Mouse (Mus musculus) hindbrain, embryonic 13.5 days (tissue): ENCODE measurements around the gene Itpr1. TPM values are rescaled to one million over a fixed set of nuclear protein-coding genes. Genes with fewer than 3 reads are reported as not detected.

Experiments
- ATAC-seq: fragments of 200-750 bp; cut with Nextera tagmentation; 2 replicates; pipeline ENCODE4 v1.8.0; 2017; ENCODE audit warnings: moderate TSS enrichment; ENCODE audit not compliant: low FRiP score
- H3K27ac ChIP-seq: fragments of 300-500 bp; sonication (generic); 2 replicates; pipeline ENCODE4 v1.5.1; 2015; ENCODE audit warnings: inconsistent platforms, mild to moderate bottlenecking, moderate library complexity
- H3K27me3 ChIP-seq: fragments of 300-500 bp; sonication (generic); 2 replicates; pipeline ENCODE4 v1.6.1; 2015; ENCODE audit warnings: mild to moderate bottlenecking, inconsistent platforms
- H3K36me3 ChIP-seq: fragments of 300-500 bp; sonication (generic); 2 replicates; pipeline ENCODE4 v1.6.1; 2015; ENCODE audit warnings: mild to moderate bottlenecking, inconsistent platforms
- H3K4me1 ChIP-seq: fragments of 300-500 bp; sonication (generic); replicated peaks from 2 replicates; pipeline ENCODE4 v1.6.1; 2015; ENCODE audit warnings: inconsistent platforms
- H3K4me2 ChIP-seq: fragments of 300-500 bp; sonication (generic); 2 replicates; pipeline ENCODE4 v1.6.1; 2015; ENCODE audit warnings: inconsistent platforms, mild to moderate bottlenecking, moderate library complexity
- H3K4me3 ChIP-seq: fragments of 300-500 bp; sonication (generic); 2 replicates; pipeline ENCODE4 v1.5.1; 2015; ENCODE audit warnings: mild to moderate bottlenecking, inconsistent platforms
- H3K9ac ChIP-seq: fragments of 300-500 bp; sonication (generic); 2 replicates; pipeline ENCODE4 v1.6.1; 2015; ENCODE audit warnings: mild to moderate bottlenecking, inconsistent platforms
- H3K9me3 ChIP-seq: fragments of 300-500 bp; sonication (generic); 2 replicates; pipeline ENCODE4 v1.6.1; 2016; ENCODE audit warnings: inconsistent platforms
- WGBS: fragments of 180-500 bp; shearing (Covaris S2); methylation state at CpG from one replicate; pipeline ENCODE4 v1.1.7; 2015; 5-methylcytosine and 5-hydroxymethylcytosine counted together
- polyA plus RNA-seq: library from polyadenylated mRNA; unstranded; fragments of >200 nt; fragmentation: Nextera tagmentation; extraction: Ambion mirVana; gene quantifications from 2 replicates; pipeline ENCODE4 v1.2.1, GENCODE M21; 2015

The Itpr1 gene
- polyA plus RNA-seq, 1 experiment from 2014 or later: 6.1 TPM

GRCm38 (mm10) chr6:108324464-108325025, 111.6 kb downstream of the Itpr1 start:
- no peaks in the 10 kb centered on the region for H3K27me3 ChIP-seq
- H3K4me3 ChIP-seq: no peak overlapping the region
- H3K9ac ChIP-seq: no peak overlapping the region
- H3K4me2 ChIP-seq: no peak overlapping the region
- H3K27ac ChIP-seq: no peak overlapping the region
- WGBS: 87% methylated on average over 6 of the region's 6 CpGs
- no peaks in the 10 kb centered on the region; the same call in 1 of the 2 replicates for H3K4me1 ChIP-seq
- ATAC-seq: no peak
- no peaks in the 10 kb centered on the region for H3K9me3 ChIP-seq
- H3K36me3 ChIP-seq: no peaks in the 10 kb centered on the region

DNA sequence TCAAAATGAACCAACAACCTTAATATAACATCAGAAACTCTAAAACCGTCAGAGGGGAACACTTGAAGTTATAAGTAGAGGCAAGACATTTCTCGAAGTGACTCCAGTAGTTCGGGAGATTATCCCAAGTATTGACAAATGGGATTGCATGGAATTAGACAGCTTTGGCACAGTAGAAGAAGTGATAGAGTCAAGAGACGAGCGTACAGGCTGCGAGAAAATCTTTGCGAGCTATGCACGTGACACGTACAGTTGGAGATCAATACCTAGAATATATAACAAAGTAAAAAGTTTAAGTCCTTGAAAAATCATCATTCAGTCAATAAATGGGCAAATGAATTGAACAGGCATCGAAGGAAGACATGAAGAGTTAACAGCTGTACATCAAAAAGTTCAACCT, 112.5 kb downstream of the Itpr1 start:
- H3K27me3 ChIP-seq: no peaks in the 10 kb centered on the region
- no peak overlapping the region for H3K27ac ChIP-seq
- H3K4me3 ChIP-seq: no peak overlapping the region
- 95% methylated on average over 10 of the region's 10 CpGs for WGBS
- H3K4me2 ChIP-seq: no peak overlapping the region
- H3K9me3 ChIP-seq: no peaks in the 10 kb centered on the region
- H3K9ac ChIP-seq: no peak overlapping the region
- H3K36me3 ChIP-seq: no peaks in the 10 kb centered on the region
- no peak for ATAC-seq
- no peaks in the 10 kb centered on the region; the same call in 1 of the 2 replicates for H3K4me1 ChIP-seq

DNA sequence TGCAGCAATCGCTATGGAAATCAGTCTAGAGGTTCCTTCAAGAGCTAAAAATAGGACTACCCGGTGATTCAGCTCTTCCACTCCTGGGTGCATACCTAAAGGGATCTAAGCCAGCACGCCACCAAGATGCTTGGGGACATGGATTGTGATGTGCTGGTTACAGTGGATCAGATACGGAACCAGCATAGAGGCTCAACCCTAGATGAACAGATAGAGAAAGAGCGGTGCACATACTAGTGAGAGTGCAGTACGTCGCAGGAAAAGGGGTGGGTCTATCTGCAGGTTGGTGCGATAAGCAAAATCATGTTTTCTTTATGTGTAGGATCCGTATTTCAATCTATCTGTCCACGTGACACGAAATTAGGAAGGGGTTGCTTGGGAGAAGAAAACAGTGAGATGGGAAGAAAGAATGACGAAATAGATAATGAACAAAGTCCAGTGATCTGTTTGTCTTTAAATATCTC, 113.1 kb downstream of the Itpr1 start:
- H3K4me1 ChIP-seq: no peaks in the 10 kb centered on the region; the same call in 1 of the 2 replicates
- H3K9ac ChIP-seq: no peak overlapping the region
- no peak overlapping the region for H3K4me2 ChIP-seq
- H3K36me3 ChIP-seq: no peaks in the 10 kb centered on the region
- no peak overlapping the region for H3K4me3 ChIP-seq
- 96% methylated on average over 12 of the region's 12 CpGs for WGBS
- H3K27ac ChIP-seq: no peak overlapping the region
- ATAC-seq: no peak
- no peaks in the 10 kb centered on the region for H3K9me3 ChIP-seq
- no peaks in the 10 kb centered on the region for H3K27me3 ChIP-seq

DNA sequence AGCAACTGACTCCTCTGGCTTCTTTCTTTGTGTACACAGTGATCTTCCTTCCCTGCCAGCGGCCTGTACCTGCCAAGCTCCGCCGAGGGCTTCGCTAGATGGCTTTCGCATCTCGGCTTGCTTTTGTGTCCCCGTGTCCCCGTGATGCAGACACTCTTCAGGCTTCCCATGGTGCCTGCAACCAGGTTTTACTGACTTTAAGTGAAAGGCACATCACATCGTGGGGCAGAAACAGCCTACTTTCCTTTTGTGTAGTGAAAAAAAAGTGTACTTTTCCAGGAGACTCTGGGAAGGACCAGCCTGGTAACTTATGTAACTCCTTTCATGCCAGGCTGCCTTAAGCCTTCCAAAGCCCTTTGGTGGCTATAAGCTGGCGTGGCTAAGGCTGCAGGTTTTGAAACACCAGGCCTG, 113.9 kb downstream of the Itpr1 start:
- no peak overlapping the region for H3K4me2 ChIP-seq
- H3K4me1 ChIP-seq: no peaks in the 10 kb centered on the region
- H3K27ac ChIP-seq: no peak overlapping the region
- ATAC-seq: no peak
- H3K36me3 ChIP-seq: no peaks in the 10 kb centered on the region
- no peaks in the 10 kb centered on the region for H3K27me3 ChIP-seq
- H3K9ac ChIP-seq: no peak overlapping the region
- H3K9me3 ChIP-seq: no peaks in the 10 kb centered on the region
- H3K4me3 ChIP-seq: no peak overlapping the region
- WGBS: 81% methylated on average over 10 of the region's 10 CpGs

DNA sequence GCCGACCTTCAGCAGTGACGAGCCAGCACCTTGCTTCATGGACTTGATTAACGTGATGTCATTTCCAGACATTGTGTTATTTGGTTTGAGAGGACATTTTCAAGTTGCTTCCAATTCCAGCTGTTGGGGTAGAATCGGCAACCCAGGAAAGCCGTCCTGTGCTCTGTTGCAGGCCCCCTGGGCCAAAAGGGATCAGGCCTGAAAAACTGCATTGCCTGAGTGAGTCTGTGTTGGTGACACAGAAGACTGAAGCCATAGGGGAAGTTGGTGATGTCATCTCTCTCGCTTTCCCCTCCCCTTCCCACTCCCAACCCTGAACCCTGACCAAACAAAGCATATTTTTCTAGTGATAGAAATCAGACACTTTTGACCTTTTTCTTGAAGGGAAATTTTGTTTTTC, 114.7 kb downstream of the Itpr1 start:
- ATAC-seq: no peak
- Histone ChIP-seq H3K9me3 (no peaks in the 10 kb centered on the region), H3K27ac (no peak overlapping the region), H3K27me3 (no peaks in the 10 kb centered on the region), H3K4me1 (no peaks in the 10 kb centered on the region), H3K4me2 (no peak overlapping the region), H3K36me3 (no peaks in the 10 kb centered on the region), H3K4me3 (no peak overlapping the region), H3K9ac (no peak overlapping the region)
- WGBS: 82% methylated on average over 6 of the region's 6 CpGs

- ATAC-seq: no peak
- H3K4me3 ChIP-seq: no peak overlapping the region
- whole genome bisulfite sequencing: 90% methylated on average over 7 of the region's 7 CpGs
Observed at GRCm38 (mm10) chr6:108328296-108328695, 115.4 kb downstream of the Itpr1 start.

GRCm38 (mm10) chr6:108330461-108330860, 117.6 kb downstream of the Itpr1 start:
- no peaks in the 10 kb centered on the region for H3K27me3 ChIP-seq
- H3K36me3 ChIP-seq: no peaks in the 10 kb centered on the region
- no peak overlapping the region for H3K9ac ChIP-seq
- H3K27ac ChIP-seq: no peak overlapping the region
- 0 out of 2 replicates have a peak, but pooled peaks cover 9% of the 10 kb centered on the region for H3K4me1 ChIP-seq
- WGBS: 88% methylated on average over 8 of the region's 8 CpGs
- no peak overlapping the region for H3K4me3 ChIP-seq
- no peaks in the 10 kb centered on the region for H3K9me3 ChIP-seq
- no peak overlapping the region for H3K4me2 ChIP-seq
- no peak for ATAC-seq

More at GRCm38 (mm10) chr6:108328296-108328695, 115.4 kb downstream of the Itpr1 start:
- Histone ChIP-seq H3K9ac (no peak overlapping the region), H3K27me3 (no peaks in the 10 kb centered on the region), H3K27ac (no peak overlapping the region), H3K9me3 (no peaks in the 10 kb centered on the region), H3K4me2 (no peak overlapping the region), H3K36me3 (no peaks in the 10 kb centered on the region), H3K4me1 (no peaks in the 10 kb centered on the region)

GRCm38 (mm10) chr6:108331268-108331667, 118.4 kb downstream of the Itpr1 start:
- no peak for ATAC-seq
- Histone ChIP-seq H3K27ac (no peak overlapping the region), H3K4me3 (no peak overlapping the region), H3K9ac (no peak overlapping the region), H3K9me3 (no peaks in the 10 kb centered on the region), H3K4me2 (no peak overlapping the region), H3K36me3 (no peaks in the 10 kb centered on the region), H3K4me1 (0 out of 2 replicates have a peak, but pooled peaks cover 12% of the 10 kb centered on the region), H3K27me3 (no peaks in the 10 kb centered on the region)
- WGBS: 86% methylated on average over 3 of the region's 3 CpGs

DNA sequence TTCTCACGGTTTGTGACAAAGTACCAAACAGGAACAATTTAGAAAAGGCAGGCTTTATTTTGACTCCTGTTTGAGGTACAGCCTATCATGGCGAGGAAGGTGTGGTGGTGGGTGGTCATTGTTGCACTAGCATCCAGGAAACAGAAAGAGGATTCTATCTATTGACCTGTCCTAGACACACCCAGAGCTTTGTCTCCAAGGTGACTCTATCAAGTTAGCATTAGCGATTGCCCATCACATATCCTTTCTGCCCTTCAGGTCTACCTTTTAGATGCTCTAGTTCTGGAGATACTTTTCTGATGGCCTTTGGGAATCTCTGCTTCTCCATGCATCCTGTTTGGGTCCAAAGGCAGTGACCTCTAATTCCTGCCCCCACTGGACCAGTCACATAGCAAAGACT, 121.2 kb downstream of the Itpr1 start:
- H3K4me3 ChIP-seq: no peak overlapping the region
- 87% methylated on average over 3 of the region's 3 CpGs for WGBS
- 0 out of 2 replicates have a peak, but pooled peaks cover 12% of the 10 kb centered on the region for H3K4me1 ChIP-seq
- no peak for ATAC-seq
- H3K4me2 ChIP-seq: no peak overlapping the region
- no peak overlapping the region for H3K9ac ChIP-seq
- no peak overlapping the region for H3K27ac ChIP-seq
- no peaks in the 10 kb centered on the region for H3K27me3 ChIP-seq
- H3K9me3 ChIP-seq: no peaks in the 10 kb centered on the region
- H3K36me3 ChIP-seq: no peaks in the 10 kb centered on the region

- Histone ChIP-seq H3K27ac (no peak overlapping the region), H3K4me2 (no peak overlapping the region), H3K36me3 (no peaks in the 10 kb centered on the region), H3K9me3 (no peaks in the 10 kb centered on the region), H3K4me1 (0 out of 2 replicates have a peak, but pooled peaks cover 12% of the 10 kb centered on the region), H3K4me3 (no peak overlapping the region), H3K9ac (no peak overlapping the region), H3K27me3 (no peaks in the 10 kb centered on the region)
- ATAC-seq: no peak
Observed at GRCm38 (mm10) chr6:108335202-108335823, 122.4 kb downstream of the Itpr1 start.

GRCm38 (mm10) chr6:108336506-108336905, 123.6 kb downstream of the Itpr1 start:
- no peak for ATAC-seq
- no peaks in the 10 kb centered on the region for H3K27me3 ChIP-seq
- no peak overlapping the region for H3K4me2 ChIP-seq
- no peak overlapping the region for H3K9ac ChIP-seq
- no peak overlapping the region for H3K27ac ChIP-seq
- WGBS: 90% methylated on average over 6 of the region's 6 CpGs
- H3K4me3 ChIP-seq: no peak overlapping the region
- no peaks in the 10 kb centered on the region for H3K9me3 ChIP-seq
- 0 out of 2 replicates have a peak, but pooled peaks cover 12% of the 10 kb centered on the region for H3K4me1 ChIP-seq
- no peaks in the 10 kb centered on the region for H3K36me3 ChIP-seq

GRCm38 (mm10) chr6:108337289-108337688, 124.4 kb downstream of the Itpr1 start:
- Histone ChIP-seq H3K4me3 (no peak overlapping the region), H3K36me3 (no peaks in the 10 kb centered on the region)
- WGBS: 74% methylated on average over 6 of the region's 6 CpGs

GRCm38 (mm10) chr6:108338362-108338761, 125.5 kb downstream of the Itpr1 start:
- H3K27ac ChIP-seq: no peak overlapping the region
- ATAC-seq: no peak
- 95% methylated on average over 5 of the region's 5 CpGs for WGBS

More at GRCm38 (mm10) chr6:108337289-108337688, 124.4 kb downstream of the Itpr1 start:
- ATAC-seq: no peak
- Histone ChIP-seq H3K9me3 (no peaks in the 10 kb centered on the region), H3K4me2 (no peak overlapping the region), H3K27ac (no peak overlapping the region), H3K27me3 (no peaks in the 10 kb centered on the region), H3K9ac (no peak overlapping the region), H3K4me1 (0 out of 2 replicates have a peak, but pooled peaks cover 12% of the 10 kb centered on the region)

More at GRCm38 (mm10) chr6:108338362-108338761, 125.5 kb downstream of the Itpr1 start:
- no peaks in the 10 kb centered on the region for H3K36me3 ChIP-seq
- H3K4me2 ChIP-seq: no peak overlapping the region
- no peaks in the 10 kb centered on the region for H3K9me3 ChIP-seq
- 0 out of 2 replicates have a peak, but pooled peaks cover 12% of the 10 kb centered on the region for H3K4me1 ChIP-seq
- no peak overlapping the region for H3K4me3 ChIP-seq
- H3K27me3 ChIP-seq: no peaks in the 10 kb centered on the region
- no peak overlapping the region for H3K9ac ChIP-seq
